Mouse (Mus musculus): ENCODE data around the gene Ftl1-ps1. TPM values are rescaled to one million over a fixed set of nuclear protein-coding genes. Genes with fewer than 3 reads are reported as not detected.

The Ftl1-ps1 gene
- polyA plus RNA-seq (2017; shearing (Covaris generic)), result 10 to 100 TPM; 47.5 to 55.7 TPM

GRCm38 (mm10) chr13:74399298-74399839 is at the start of gene Ftl1-ps1:
TSS of gene Ftl1-ps1 (plus strand) at chr13:74399694.

DNA sequence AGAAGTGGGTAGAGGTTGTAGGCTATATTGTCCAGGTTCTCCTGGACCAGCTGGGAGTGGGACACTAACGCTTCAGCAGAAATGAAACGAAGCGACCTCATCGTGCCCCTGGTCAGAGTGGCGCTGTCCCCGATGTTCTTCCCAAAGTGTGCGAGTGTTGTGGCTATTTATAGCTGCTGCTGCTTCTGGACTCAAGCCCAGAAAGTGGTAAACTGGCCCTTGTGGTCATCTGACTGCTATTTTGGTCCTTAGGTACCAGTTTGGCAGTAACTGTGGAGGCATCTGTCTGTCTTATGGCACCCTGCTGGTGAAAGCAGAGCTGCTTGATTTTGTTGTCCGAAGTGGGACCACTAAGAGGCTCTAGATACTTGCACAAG is 35.6 kb upstream of the Ftl1-ps1 start, which contains the start of gene Lrrc14b:
Lrrc14b (minus strand) TSS at position 147 of the 377 bp plus-strand sequence.

DNA sequence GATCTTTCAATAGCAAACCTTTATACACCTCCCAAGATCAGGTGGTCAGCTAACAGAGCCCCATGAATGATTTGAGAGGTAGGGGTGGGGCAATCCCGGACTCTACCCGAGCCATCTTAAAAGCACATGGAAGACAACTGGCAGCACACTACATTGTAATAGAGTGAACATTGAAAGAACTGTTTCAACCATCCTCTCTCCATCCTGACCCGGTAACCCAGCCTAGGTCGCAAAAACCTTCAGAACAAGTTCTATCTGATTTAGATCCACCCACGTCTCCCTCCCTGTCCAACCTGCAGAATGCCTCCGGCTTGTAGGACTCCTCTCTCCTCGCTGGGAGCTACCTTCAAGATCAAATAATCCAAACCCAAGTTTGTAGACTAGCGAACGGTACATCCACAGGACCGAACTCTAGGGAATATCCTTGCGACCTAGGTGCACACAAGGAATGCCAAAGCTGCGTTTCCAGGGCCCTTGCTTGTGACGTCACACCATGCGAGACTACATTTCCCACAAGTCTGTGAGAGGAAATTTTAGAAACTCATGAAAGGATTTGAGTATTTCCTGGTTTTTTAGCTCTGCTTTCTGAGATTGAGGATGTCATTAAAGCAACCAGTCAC is 9.0 kb upstream of the Ftl1-ps1 start, which contains the start of gene Zfp72:
Zfp72 (minus strand) TSS at position 466 of the 620 bp plus-strand sequence.

Other genes with a start within 250 kb of the Ftl1-ps1 start
- gene Exoc3, start 191.0 kb upstream of the Ftl1-ps1 start, polyA plus RNA-seq (2017; shearing (Covaris generic)), result 10 to 100 TPM; 75.3 to 79.5 TPM
- gene Ahrr, start 107.4 kb upstream of the Ftl1-ps1 start, polyA plus RNA-seq (2017; shearing (Covaris generic)), result under 1 TPM in 1 of 2 experiments, not detected in 1; 0.04 TPM
- gene Pdcd6, start 82.1 kb upstream of the Ftl1-ps1 start, polyA plus RNA-seq (2017; shearing (Covaris generic)), result 100 to 1,000 TPM; 179 to 213 TPM
- gene Sdha, start 49.4 kb upstream of the Ftl1-ps1 start, polyA plus RNA-seq (2017; shearing (Covaris generic)), result 100 to 1,000 TPM; 206 to 252 TPM
- 10 to 100 TPM; 26.1 to 27.5 TPM for gene Ccdc127, start 49.4 kb upstream of the Ftl1-ps1 start, polyA plus RNA-seq (2017; shearing (Covaris generic))
- not detected for gene Lrrc14b, start 35.7 kb upstream of the Ftl1-ps1 start, polyA plus RNA-seq (2017; shearing (Covaris generic))
- gene Zfp72, start 8.9 kb upstream of the Ftl1-ps1 start, polyA plus RNA-seq (2017; shearing (Covaris generic)), result 1 to 10 TPM in 1 of 2 experiments, under 1 TPM in 1; 0.72 to 1.5 TPM
- 10 to 100 TPM; 19.9 to 20.6 TPM for gene Zfp825, start 94.3 kb downstream of the Ftl1-ps1 start, polyA plus RNA-seq (2017; shearing (Covaris generic))
- 100 to 1,000 TPM; 133 to 148 TPM for gene Erap1, start 239.9 kb downstream of the Ftl1-ps1 start, polyA plus RNA-seq (2017; shearing (Covaris generic))